Mouse (Mus musculus): ENCODE results near the gene Olfr1002. TPM values are rescaled to one million over a fixed set of nuclear protein-coding genes. Genes with fewer than 3 reads are reported as not detected.
"Not testable (repeated sequence)": the region's sequence is repeated elsewhere in the genome, so short reads cannot be mapped to it uniquely, and the experiment has no call there.

Gene Olfr1002
- polyA plus RNA-seq (2014; fragmentation: Nextera tagmentation; extraction: Ambion mirVana), result not detected in 2 replicates

DNA sequence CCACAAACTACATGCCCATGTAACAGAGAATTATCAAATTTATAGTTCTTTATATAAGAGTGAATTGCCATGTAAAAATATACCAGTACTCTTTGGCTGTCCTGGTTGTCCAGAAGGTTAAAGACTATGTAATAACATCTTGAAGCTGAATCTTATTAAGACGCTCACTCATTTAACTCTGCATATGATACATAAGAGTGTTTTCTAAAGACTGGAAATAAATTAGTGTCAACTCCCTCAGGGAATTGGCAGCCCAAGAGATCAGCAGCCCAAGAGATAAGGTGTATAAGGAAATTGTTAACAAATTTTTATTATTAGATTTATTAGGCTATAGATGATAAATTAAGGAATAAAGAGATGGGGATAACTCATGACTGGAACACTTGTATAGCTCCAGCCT, at the start of gene Olfr1002:
Olfr1002 (minus strand) TSS at position 101 of the 400 bp plus-strand sequence.
- TF ChIP-seq CTCF (IDR thresholded peaks at IDR 0.05; ENCODE audit: low read depth), result no peak
- no peaks in the 10 kb centered on the region for H3K27me3 ChIP-seq (ENCODE audit: insufficient read depth, low read length)
- H3K36me3 ChIP-seq (ENCODE audit: insufficient read depth), result no peaks in the 10 kb centered on the region
- ATAC-seq (ENCODE audit: insufficient read depth) (no peak), DNase-seq (no peak)
- H3K9ac ChIP-seq, result no peak within 1 kb of the TSS
- H3K4me2 ChIP-seq, result no peak within 1 kb of the TSS
- H3K4me3 ChIP-seq (ENCODE audit: low read depth, low read length), result no peak within 1 kb of the TSS
- WGBS, result 96% methylated on average over 1 of the region's 1 CpGs
- no peak within 1 kb of the TSS for H3K27ac ChIP-seq (ENCODE audit: low read depth)
- H3K9me3 ChIP-seq (ENCODE audit: low read depth, low read length), result no peaks in the 10 kb centered on the region
- H3K4me1 ChIP-seq (ENCODE audit: insufficient read depth), result no peaks in the 10 kb centered on the region

DNA sequence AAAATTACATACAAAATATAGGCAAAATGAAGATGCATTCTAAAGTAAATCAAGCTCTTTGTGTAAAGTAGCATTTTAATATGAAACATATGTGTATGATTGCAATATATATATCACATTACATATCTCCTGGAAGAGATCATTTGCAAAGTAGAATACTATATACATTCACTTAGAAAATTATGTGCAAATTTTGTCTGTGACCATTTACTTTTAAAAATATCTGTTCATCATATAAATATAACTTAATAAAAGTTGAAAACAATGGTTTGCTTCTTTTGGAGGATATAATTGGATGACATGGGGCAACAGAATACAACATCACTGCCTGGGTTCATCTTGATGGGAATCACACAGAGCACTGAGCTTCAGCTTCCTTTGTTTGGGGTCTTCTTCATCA, 38.6 kb upstream of the Olfr1002 start, which contains the start of gene Olfr1008:
Olfr1008 (plus strand) TSS at position 301 of the 400 bp plus-strand sequence.
- H3K9me3 ChIP-seq (ENCODE audit: low read depth, low read length), result no peaks in the 10 kb centered on the region
- TF ChIP-seq CTCF (IDR thresholded peaks at IDR 0.05; ENCODE audit: low read depth), result no peak
- no peaks in the 10 kb centered on the region for H3K27me3 ChIP-seq (ENCODE audit: insufficient read depth, low read length)
- H3K9ac ChIP-seq, result no peak within 1 kb of the TSS
- ATAC-seq (ENCODE audit: insufficient read depth) (no peak), DNase-seq (no peak)
- no peak within 1 kb of the TSS for H3K4me2 ChIP-seq
- H3K4me1 ChIP-seq (ENCODE audit: insufficient read depth), result no peaks in the 10 kb centered on the region
- H3K4me3 ChIP-seq (ENCODE audit: low read depth, low read length), result no peak within 1 kb of the TSS
- no peaks in the 10 kb centered on the region for H3K36me3 ChIP-seq (ENCODE audit: insufficient read depth)
- no peak within 1 kb of the TSS for H3K27ac ChIP-seq (ENCODE audit: low read depth)

DNA sequence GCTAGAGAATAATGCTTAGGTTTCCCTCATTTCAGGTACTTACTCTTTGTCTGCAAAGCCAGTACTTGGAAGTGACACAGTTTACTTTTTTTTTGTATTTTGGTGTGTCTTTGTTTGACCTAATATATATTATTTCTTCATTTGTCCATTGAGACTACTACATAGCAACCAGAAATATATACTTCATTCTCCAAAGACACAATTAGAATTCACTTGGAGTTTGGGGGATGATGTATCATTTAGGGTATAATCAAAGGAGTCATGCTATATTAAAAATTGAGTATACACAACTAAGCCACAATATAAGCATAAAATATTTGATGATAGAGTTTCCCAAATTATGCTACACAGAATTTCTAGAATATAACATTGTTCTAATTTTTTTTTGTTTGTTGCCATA, 28.2 kb upstream of the Olfr1002 start, which contains the start of gene Olfr1006:
Olfr1006 (minus strand) TSS at position 101 of the 400 bp plus-strand sequence.
- Histone ChIP-seq H3K9ac (no peak within 1 kb of the TSS), H3K4me3 (ENCODE audit: low read depth, low read length) (no peak within 1 kb of the TSS), H3K27ac (ENCODE audit: low read depth) (no peak within 1 kb of the TSS), H3K27me3 (ENCODE audit: insufficient read depth, low read length) (no peaks in the 10 kb centered on the region), H3K9me3 (ENCODE audit: low read depth, low read length) (no peaks in the 10 kb centered on the region), H3K4me2 (no peak within 1 kb of the TSS), H3K36me3 (ENCODE audit: insufficient read depth) (no peaks in the 10 kb centered on the region), H3K4me1 (ENCODE audit: insufficient read depth) (no peaks in the 10 kb centered on the region)
- no peak for DNase-seq
- no peak for TF ChIP-seq CTCF (IDR thresholded peaks at IDR 0.05; ENCODE audit: low read depth)
- no peak for ATAC-seq (ENCODE audit: insufficient read depth)

DNA sequence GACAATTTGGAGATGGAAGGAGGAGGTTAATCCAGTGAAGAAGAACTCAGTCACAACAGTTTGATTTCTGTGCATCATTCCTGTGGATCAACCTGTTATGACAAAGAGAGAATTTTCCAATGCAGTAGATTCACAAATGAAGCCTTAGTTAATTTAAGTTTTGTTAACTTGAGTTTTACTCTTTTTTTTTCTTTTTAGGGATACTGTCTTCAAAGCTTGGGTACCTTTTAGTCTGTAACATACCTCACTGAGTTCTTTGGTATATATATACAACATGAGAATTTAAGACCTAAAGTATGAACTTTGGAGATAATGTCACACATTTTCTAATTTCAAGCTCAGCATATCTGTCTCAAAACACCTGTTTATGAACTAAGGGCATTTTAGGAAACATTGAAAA, 13.9 kb upstream of the Olfr1002 start, which contains the start of gene Olfr154:
Olfr154 (minus strand) TSS at position 101 of the 400 bp plus-strand sequence.
- H3K27ac ChIP-seq (ENCODE audit: low read depth); DNase-seq; H3K36me3 ChIP-seq (ENCODE audit: insufficient read depth); H3K4me2 ChIP-seq; H3K27me3 ChIP-seq (ENCODE audit: insufficient read depth, low read length); H3K4me1 ChIP-seq (ENCODE audit: insufficient read depth); ATAC-seq (ENCODE audit: insufficient read depth); H3K9me3 ChIP-seq (ENCODE audit: low read depth, low read length); H3K4me3 ChIP-seq (ENCODE audit: low read depth, low read length); H3K9ac ChIP-seq: not testable (repeated sequence)

DNA sequence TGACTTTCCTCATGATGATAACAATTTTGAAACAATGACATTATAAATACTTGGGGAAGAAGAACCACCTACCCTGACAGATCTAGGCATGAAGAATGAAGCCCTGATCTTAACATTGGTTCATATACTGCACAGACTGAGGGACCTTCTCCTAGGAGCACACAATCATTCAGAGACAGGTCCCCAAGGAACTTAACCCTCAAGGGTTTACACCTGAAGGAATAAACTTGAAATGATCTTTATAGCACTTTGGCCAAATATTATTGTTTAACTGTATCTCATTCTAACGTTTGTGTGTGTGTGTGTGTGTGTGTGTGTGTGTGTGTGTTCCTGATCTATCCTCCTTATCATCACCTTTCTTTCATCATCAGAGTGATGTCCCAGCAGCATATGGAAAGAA, 38.7 kb downstream of the Olfr1002 start, which contains the start of gene Olfr1000:
Olfr1000 (minus strand) TSS at position 101 of the 400 bp plus-strand sequence.
- H3K27me3 ChIP-seq (ENCODE audit: insufficient read depth, low read length), result no peaks in the 10 kb centered on the region
- no peak for DNase-seq
- WGBS, result 54% methylated on average over 1 of the region's 1 CpGs
- H3K27ac ChIP-seq (ENCODE audit: low read depth), result no peak within 1 kb of the TSS
- H3K9ac ChIP-seq, result no peak within 1 kb of the TSS
- TF ChIP-seq CTCF (IDR thresholded peaks at IDR 0.05; ENCODE audit: low read depth), result no peak
- H3K36me3 ChIP-seq (ENCODE audit: insufficient read depth), result no peaks in the 10 kb centered on the region
- H3K4me3 ChIP-seq (ENCODE audit: low read depth, low read length), result no peak within 1 kb of the TSS
- no peaks in the 10 kb centered on the region for H3K9me3 ChIP-seq (ENCODE audit: low read depth, low read length)
- no peaks in the 10 kb centered on the region for H3K4me1 ChIP-seq (ENCODE audit: insufficient read depth)
- H3K4me2 ChIP-seq, result no peak within 1 kb of the TSS
- no peak for ATAC-seq (ENCODE audit: insufficient read depth)

Other genes starting within 250 kb of the Olfr1002 start
- gene Olfr992, start 241.2 kb downstream of the Olfr1002 start, polyA plus RNA-seq (2014; fragmentation: Nextera tagmentation; extraction: Ambion mirVana), result not detected in 2 replicates
- gene Olfr993, start 235.8 kb downstream of the Olfr1002 start, polyA plus RNA-seq (2014; fragmentation: Nextera tagmentation; extraction: Ambion mirVana), result not detected in 2 replicates
- not detected in 2 replicates for gene Olfr994, start 214.3 kb downstream of the Olfr1002 start, polyA plus RNA-seq (2014; fragmentation: Nextera tagmentation; extraction: Ambion mirVana)
- gene Olfr995, start 207.1 kb downstream of the Olfr1002 start, polyA plus RNA-seq (2014; fragmentation: Nextera tagmentation; extraction: Ambion mirVana), result not detected in 2 replicates
- gene 4833423E24Rik, start 131.7 kb downstream of the Olfr1002 start, polyA plus RNA-seq (2014; fragmentation: Nextera tagmentation; extraction: Ambion mirVana), result 0.14 TPM in 1 of 2 replicates, not detected in the other
- gene Olfr996, start 71.5 kb downstream of the Olfr1002 start, polyA plus RNA-seq (2014; fragmentation: Nextera tagmentation; extraction: Ambion mirVana), result not detected in 2 replicates
- not detected in 2 replicates for gene Olfr998, start 61.8 kb downstream of the Olfr1002 start, polyA plus RNA-seq (2014; fragmentation: Nextera tagmentation; extraction: Ambion mirVana)
- gene Olfr1000, start 38.8 kb downstream of the Olfr1002 start, polyA plus RNA-seq (2014; fragmentation: Nextera tagmentation; extraction: Ambion mirVana), result not detected in 2 replicates
- not detected in 2 replicates for gene Olfr154, start 13.8 kb upstream of the Olfr1002 start, polyA plus RNA-seq (2014; fragmentation: Nextera tagmentation; extraction: Ambion mirVana)
- not detected in 2 replicates for gene Olfr1006, start 28.1 kb upstream of the Olfr1002 start, polyA plus RNA-seq (2014; fragmentation: Nextera tagmentation; extraction: Ambion mirVana)
- not detected in 2 replicates for gene Olfr1008, start 38.7 kb upstream of the Olfr1002 start, polyA plus RNA-seq (2014; fragmentation: Nextera tagmentation; extraction: Ambion mirVana)
- gene Olfr1009, start 64.7 kb upstream of the Olfr1002 start, polyA plus RNA-seq (2014; fragmentation: Nextera tagmentation; extraction: Ambion mirVana), result not detected in 2 replicates
- gene Olfr1012, start 112.1 kb upstream of the Olfr1002 start, polyA plus RNA-seq (2014; fragmentation: Nextera tagmentation; extraction: Ambion mirVana), result not detected in 2 replicates
- gene Olfr1013, start 116.4 kb upstream of the Olfr1002 start, polyA plus RNA-seq (2014; fragmentation: Nextera tagmentation; extraction: Ambion mirVana), result not detected in 2 replicates
- not detected in 2 replicates for gene Olfr1014, start 122.0 kb upstream of the Olfr1002 start, polyA plus RNA-seq (2014; fragmentation: Nextera tagmentation; extraction: Ambion mirVana)
- not detected in 2 replicates for gene Olfr1015, start 131.3 kb upstream of the Olfr1002 start, polyA plus RNA-seq (2014; fragmentation: Nextera tagmentation; extraction: Ambion mirVana)
- not detected in 2 replicates for gene Olfr1016, start 151.8 kb upstream of the Olfr1002 start, polyA plus RNA-seq (2014; fragmentation: Nextera tagmentation; extraction: Ambion mirVana)
- not detected in 2 replicates for gene Olfr1018, start 167.8 kb upstream of the Olfr1002 start, polyA plus RNA-seq (2014; fragmentation: Nextera tagmentation; extraction: Ambion mirVana)
- not detected in 2 replicates for gene Olfr1019, start 194.8 kb upstream of the Olfr1002 start, polyA plus RNA-seq (2014; fragmentation: Nextera tagmentation; extraction: Ambion mirVana)
- not detected in 2 replicates for gene Olfr1020, start 196.3 kb upstream of the Olfr1002 start, polyA plus RNA-seq (2014; fragmentation: Nextera tagmentation; extraction: Ambion mirVana)
- gene Olfr1022, start 217.9 kb upstream of the Olfr1002 start, polyA plus RNA-seq (2014; fragmentation: Nextera tagmentation; extraction: Ambion mirVana), result not detected in 2 replicates
- gene Olfr1023, start 234.9 kb upstream of the Olfr1002 start, polyA plus RNA-seq (2014; fragmentation: Nextera tagmentation; extraction: Ambion mirVana), result not detected in 2 replicates